Mouse (Mus musculus): ENCODE measurements around the gene Ssh3. TPM values are rescaled to one million over a fixed set of nuclear protein-coding genes. Genes with fewer than 3 reads are reported as not detected.
"Not testable (repeated sequence)": the region's sequence is repeated elsewhere in the genome, so short reads cannot be mapped to it uniquely, and the experiment has no call there.

Ssh3 gene
- polyA plus RNA-seq, 1 experiment from 2014 or later = 2.1 TPM

DNA sequence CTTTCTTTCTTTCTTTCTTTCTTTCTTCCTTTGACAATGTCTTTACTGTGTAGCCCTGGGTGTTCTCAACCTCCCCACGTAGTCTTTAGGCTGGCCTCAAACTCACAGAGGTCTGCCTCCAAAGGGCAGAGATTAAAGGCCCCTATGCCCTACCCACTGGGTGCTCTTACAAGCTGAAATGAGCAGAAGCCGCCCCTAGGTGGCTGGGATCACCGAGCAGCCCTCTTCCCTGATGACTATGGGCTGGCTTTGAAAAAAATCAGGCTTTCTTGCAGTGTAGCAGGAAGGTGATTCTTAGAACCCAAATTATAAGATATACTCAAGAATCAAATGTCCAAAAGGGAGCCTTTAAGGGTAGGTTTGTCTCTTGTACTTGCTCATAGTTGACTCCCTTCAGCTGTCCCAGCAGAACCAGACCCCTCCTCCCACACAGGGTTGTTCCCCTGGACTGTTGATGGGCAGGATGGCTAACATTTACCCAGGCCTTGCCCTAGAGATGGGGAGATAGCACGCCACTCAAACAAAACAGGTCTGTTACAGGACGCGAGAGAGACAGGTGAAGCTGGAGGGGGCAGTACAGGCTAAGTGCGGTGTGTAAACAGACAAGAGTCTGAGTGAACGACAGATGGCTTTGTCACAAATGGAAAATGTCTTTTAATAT, 7.8 kb downstream of the Ssh3 start:
- ATAC-seq (ENCODE audit: low read depth) = peak; percentile 65
- H3K9me3 ChIP-seq (replicated peaks; ENCODE audit: control insufficient read depth, low read length) = no peaks in the 10 kb centered on the region
- H3K36me3 ChIP-seq (ENCODE audit: control insufficient read depth, insufficient read depth) = no peaks in the 10 kb centered on the region
- no peak overlapping the region for H3K9ac ChIP-seq (ENCODE audit: low read depth, low read length)
- H3K27ac ChIP-seq (ENCODE audit: low read length) = no peak overlapping the region
- no peaks in the 10 kb centered on the region for H3K27me3 ChIP-seq (ENCODE audit: control insufficient read depth, insufficient read depth, low read depth, low read length)
- H3K4me3 ChIP-seq (ENCODE audit: low read depth, low read length) = no peak overlapping the region
- no peak overlapping the region for H3K4me2 ChIP-seq (ENCODE audit: low read depth, low read length)
- WGBS (ENCODE audit: insufficient replicate concordance) = 53% methylated on average over 8 of the region's 8 CpGs
- H3K4me1 ChIP-seq (ENCODE audit: control insufficient read depth, low read depth, low read length) = peaks cover 11% of the 10 kb centered on the region

DNA sequence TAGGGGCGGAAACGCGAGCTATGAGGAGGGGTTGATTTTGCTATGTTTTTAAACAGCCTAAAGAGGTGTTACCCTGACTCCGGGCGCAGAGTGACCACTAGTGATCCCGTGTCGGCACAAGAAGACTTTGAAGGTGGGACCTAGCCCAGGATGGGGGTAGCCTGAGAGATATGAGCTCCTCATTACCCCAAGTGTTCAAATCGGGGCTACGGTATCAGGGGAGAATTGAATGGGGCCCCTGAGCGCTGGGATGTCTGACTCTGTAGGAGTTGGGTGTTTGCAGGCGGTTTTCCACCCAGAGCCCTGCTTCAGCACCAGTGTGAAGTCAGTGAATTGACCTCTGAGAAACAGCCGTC, 11.1 kb downstream of the Ssh3 start:
- H3K4me3 ChIP-seq (ENCODE audit: low read depth, low read length) = peak overlapping the region; percentile 68
- peaks cover 11% of the 10 kb centered on the region for H3K4me1 ChIP-seq (ENCODE audit: control insufficient read depth, low read depth, low read length)
- 40% methylated on average over 12 of the region's 12 CpGs for WGBS (ENCODE audit: insufficient replicate concordance)
- no peaks in the 10 kb centered on the region for H3K9me3 ChIP-seq (replicated peaks; ENCODE audit: control insufficient read depth, low read length)
- no peak for ATAC-seq (ENCODE audit: low read depth)
- H3K4me2 ChIP-seq (ENCODE audit: low read depth, low read length) = peak overlapping the region; percentile 96
- no peak overlapping the region for H3K27ac ChIP-seq (ENCODE audit: low read length)
- H3K9ac ChIP-seq (ENCODE audit: low read depth, low read length) = peak overlapping the region; percentile 32
- no peaks in the 10 kb centered on the region for H3K36me3 ChIP-seq (ENCODE audit: control insufficient read depth, insufficient read depth)
- no peaks in the 10 kb centered on the region for H3K27me3 ChIP-seq (ENCODE audit: control insufficient read depth, insufficient read depth, low read depth, low read length)

DNA sequence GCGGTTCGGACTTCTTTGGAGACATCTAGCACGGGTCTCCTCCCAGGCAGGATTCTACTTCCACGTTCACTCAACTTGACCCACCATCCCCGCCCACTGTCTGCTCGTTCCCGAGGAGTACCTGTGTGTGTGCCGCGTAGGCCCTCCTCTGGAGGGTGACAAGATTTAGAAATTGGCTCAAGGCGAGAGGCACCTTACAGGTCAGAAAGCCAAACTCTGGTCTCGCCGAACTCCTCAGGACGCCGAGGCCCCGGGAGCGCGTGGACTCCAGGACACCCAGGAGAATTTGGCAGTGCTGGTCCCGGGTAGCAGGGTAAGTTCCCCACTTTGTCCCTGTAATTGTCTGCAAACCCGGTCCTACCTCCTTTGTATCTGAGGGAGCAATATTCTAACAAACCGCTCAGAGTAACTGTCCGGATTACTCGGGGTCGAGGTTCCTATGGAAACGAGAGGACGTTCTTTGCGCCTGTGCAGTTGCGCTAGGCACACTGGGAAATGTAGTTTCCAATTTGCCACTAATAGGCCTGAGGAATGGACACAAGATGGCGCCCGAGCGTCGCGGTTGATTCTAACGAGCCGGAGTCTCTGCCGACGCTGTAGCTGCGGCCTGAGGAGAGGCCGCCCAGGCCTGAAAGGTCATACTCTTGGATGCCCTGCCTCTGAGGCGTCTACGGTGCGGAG, 11.6 kb downstream of the Ssh3 start:
- under 1% methylated on average over 41 of the region's 41 CpGs for WGBS (ENCODE audit: insufficient replicate concordance)
- H3K27me3 ChIP-seq (ENCODE audit: control insufficient read depth, insufficient read depth, low read depth, low read length) = no peaks in the 10 kb centered on the region
- peak; percentile 84 for ATAC-seq (ENCODE audit: low read depth)
- no peak overlapping the region for H3K27ac ChIP-seq (ENCODE audit: low read length)
- H3K4me2 ChIP-seq (ENCODE audit: low read depth, low read length) = peak overlapping the region; percentile 96
- H3K4me1 ChIP-seq (ENCODE audit: control insufficient read depth, low read depth, low read length) = peaks cover 11% of the 10 kb centered on the region
- no peaks in the 10 kb centered on the region for H3K36me3 ChIP-seq (ENCODE audit: control insufficient read depth, insufficient read depth)
- no peaks in the 10 kb centered on the region for H3K9me3 ChIP-seq (replicated peaks; ENCODE audit: control insufficient read depth, low read length)
- peak overlapping the region; percentile 68 for H3K4me3 ChIP-seq (ENCODE audit: low read depth, low read length)
- peak overlapping the region; percentile 61 for H3K9ac ChIP-seq (ENCODE audit: low read depth, low read length)

DNA sequence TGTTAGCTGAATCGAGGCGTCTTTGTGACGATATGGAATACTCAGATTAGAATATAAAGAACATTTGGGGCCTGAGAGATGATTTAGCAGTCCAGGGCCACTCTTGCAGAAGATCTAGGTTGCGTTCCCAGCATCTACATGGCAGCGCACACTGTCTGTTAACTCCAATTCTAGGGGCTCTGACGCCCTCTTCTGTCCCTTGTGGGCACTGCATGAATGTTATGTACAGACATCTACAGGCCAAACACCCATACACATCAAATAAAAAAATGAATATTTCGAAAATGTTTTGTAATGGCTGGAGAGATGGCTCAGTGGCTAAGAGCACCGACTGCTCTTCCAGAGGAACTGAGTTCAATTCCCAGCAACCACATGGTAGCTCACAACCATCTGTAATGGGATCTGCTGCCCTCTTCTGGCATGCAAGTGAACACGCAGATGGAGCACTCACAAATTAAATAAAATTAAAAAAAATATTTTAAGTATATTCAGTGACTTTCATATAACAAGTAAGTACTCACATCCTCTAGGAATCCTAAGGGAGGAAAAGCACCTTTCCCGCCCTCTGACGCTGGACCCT, 13.3 kb downstream of the Ssh3 start:
- Histone ChIP-seq H3K4me2 (ENCODE audit: low read depth, low read length) (no peak overlapping the region), H3K27ac (ENCODE audit: low read length) (no peak overlapping the region), H3K36me3 (ENCODE audit: control insufficient read depth, insufficient read depth) (no peaks in the 10 kb centered on the region), H3K4me3 (ENCODE audit: low read depth, low read length) (no peak overlapping the region), H3K4me1 (ENCODE audit: control insufficient read depth, low read depth, low read length) (peaks cover 11% of the 10 kb centered on the region), H3K27me3 (ENCODE audit: control insufficient read depth, insufficient read depth, low read depth, low read length) (no peaks in the 10 kb centered on the region), H3K9ac (ENCODE audit: low read depth, low read length) (no peak overlapping the region), H3K9me3 (replicated peaks; ENCODE audit: control insufficient read depth, low read length) (no peaks in the 10 kb centered on the region)
- ATAC-seq (ENCODE audit: low read depth) = no peak
- 69% methylated on average over 11 of the region's 11 CpGs for WGBS (ENCODE audit: insufficient replicate concordance)

DNA sequence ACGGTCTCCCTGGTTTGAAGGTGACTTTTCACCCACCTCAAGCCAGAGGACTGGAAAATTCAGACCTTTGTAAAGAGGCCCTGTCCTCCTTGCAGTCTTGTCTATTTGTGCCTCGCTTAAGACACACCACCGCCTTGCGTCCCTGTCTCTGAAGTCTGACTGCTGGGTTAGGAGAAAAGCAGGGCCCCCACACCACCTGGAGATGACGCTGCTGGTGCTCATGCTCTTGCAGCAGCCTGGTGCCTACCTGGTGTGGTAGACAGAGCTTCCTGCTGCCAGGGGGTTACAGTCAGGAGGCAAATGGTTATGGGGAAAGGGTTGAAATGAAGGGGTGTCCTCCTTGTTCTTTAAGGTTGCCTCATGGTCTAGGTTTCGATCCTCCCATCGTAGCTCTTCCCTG, 14.8 kb downstream of the Ssh3 start:
- Histone ChIP-seq H3K9me3 (replicated peaks; ENCODE audit: control insufficient read depth, low read length) (no peaks in the 10 kb centered on the region), H3K4me2 (ENCODE audit: low read depth, low read length) (no peak overlapping the region), H3K27me3 (ENCODE audit: control insufficient read depth, insufficient read depth, low read depth, low read length) (no peaks in the 10 kb centered on the region), H3K27ac (ENCODE audit: low read length) (no peak overlapping the region), H3K4me3 (ENCODE audit: low read depth, low read length) (no peak overlapping the region), H3K9ac (ENCODE audit: low read depth, low read length) (no peak overlapping the region), H3K36me3 (ENCODE audit: control insufficient read depth, insufficient read depth) (no peaks in the 10 kb centered on the region), H3K4me1 (ENCODE audit: control insufficient read depth, low read depth, low read length) (peaks cover 8% of the 10 kb centered on the region)
- ATAC-seq (ENCODE audit: low read depth) = no peak
- WGBS (ENCODE audit: insufficient replicate concordance) = 77% methylated on average over 7 of the region's 7 CpGs

DNA sequence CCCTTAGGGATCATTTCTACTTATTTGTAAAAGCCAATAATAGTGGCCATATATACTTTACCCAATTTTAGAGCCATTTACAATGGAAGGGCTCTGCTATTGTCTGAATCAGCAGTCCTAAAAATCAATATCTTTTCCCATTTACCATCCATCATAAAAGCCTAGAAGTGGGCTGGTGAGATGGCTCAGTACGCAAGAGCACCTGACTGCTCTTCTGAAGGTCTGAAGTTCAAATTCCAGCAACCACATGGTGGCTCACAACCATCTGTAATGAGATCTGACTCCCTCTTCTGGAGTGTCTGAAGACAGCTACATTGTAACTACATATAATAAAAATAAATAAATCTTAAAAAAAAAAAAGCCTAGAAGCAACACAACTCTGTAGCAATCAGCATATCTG, 20.3 kb downstream of the Ssh3 start:
- H3K27ac ChIP-seq (ENCODE audit: low read length); H3K4me2 ChIP-seq (ENCODE audit: low read depth, low read length); H3K9ac ChIP-seq (ENCODE audit: low read depth, low read length); ATAC-seq (ENCODE audit: low read depth); H3K4me1 ChIP-seq (ENCODE audit: control insufficient read depth, low read depth, low read length); H3K4me3 ChIP-seq (ENCODE audit: low read depth, low read length); H3K27me3 ChIP-seq (ENCODE audit: control insufficient read depth, insufficient read depth, low read depth, low read length); H3K9me3 ChIP-seq (replicated peaks; ENCODE audit: control insufficient read depth, low read length); H3K36me3 ChIP-seq (ENCODE audit: control insufficient read depth, insufficient read depth): not testable (repeated sequence)
- 58% methylated on average over 1 of the region's 1 CpGs for WGBS (ENCODE audit: insufficient replicate concordance)

DNA sequence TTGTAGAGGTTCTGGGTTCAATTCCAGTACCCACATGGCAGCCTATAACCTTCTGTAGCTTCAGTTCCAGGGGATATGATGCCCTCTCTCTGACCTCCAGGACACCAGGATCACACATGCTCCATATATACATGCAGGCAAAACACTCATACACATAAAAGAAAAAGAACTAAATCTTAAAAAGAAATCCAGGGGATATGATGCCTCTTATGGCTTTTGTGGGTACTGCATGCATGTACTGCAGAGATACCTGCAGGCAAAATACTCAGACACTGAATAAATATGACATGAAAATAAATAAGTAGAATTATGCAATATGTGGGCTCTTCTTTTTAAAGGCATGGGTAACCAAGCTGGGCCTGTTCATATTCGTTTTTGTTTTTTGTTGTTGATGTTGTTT, 22.0 kb downstream of the Ssh3 start:
- Histone ChIP-seq H3K36me3 (ENCODE audit: control insufficient read depth, insufficient read depth) (no peaks in the 10 kb centered on the region), H3K9ac (ENCODE audit: low read depth, low read length) (no peak overlapping the region), H3K4me3 (ENCODE audit: low read depth, low read length) (no peak overlapping the region), H3K27ac (ENCODE audit: low read length) (no peak overlapping the region), H3K27me3 (ENCODE audit: control insufficient read depth, insufficient read depth, low read depth, low read length) (no peaks in the 10 kb centered on the region), H3K4me1 (ENCODE audit: control insufficient read depth, low read depth, low read length) (no peaks in the 10 kb centered on the region), H3K4me2 (ENCODE audit: low read depth, low read length) (no peak overlapping the region), H3K9me3 (replicated peaks; ENCODE audit: control insufficient read depth, low read length) (no peaks in the 10 kb centered on the region)
- ATAC-seq (ENCODE audit: low read depth) = no peak
- WGBS (ENCODE audit: insufficient replicate concordance) = 24% methylated on average over 1 of the region's 1 CpGs

DNA sequence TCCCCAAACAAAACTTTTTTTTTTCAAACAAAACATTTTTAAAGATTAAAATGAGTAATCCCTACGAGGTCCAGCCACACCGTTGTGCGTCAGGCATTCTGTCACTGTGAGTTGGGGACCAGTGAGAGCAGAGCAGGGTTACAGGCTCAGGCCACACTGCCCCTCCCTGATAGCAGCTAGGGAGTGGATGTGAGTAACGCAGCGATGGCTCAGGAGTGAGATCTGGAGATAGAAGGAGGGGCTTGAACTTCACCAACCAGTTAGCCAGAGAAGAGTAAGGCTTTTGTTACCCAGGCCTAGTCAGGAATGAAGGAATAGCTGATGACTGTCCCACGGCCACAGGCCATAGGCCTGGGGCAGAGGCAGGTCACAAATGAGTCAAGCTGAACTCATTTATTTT, 24.2 kb downstream of the Ssh3 start:
- Histone ChIP-seq H3K4me2 (ENCODE audit: low read depth, low read length) (no peak overlapping the region), H3K36me3 (ENCODE audit: control insufficient read depth, insufficient read depth) (no peaks in the 10 kb centered on the region), H3K4me3 (ENCODE audit: low read depth, low read length) (no peak overlapping the region), H3K27ac (ENCODE audit: low read length) (no peak overlapping the region), H3K4me1 (ENCODE audit: control insufficient read depth, low read depth, low read length) (no peaks in the 10 kb centered on the region), H3K27me3 (ENCODE audit: control insufficient read depth, insufficient read depth, low read depth, low read length) (no peaks in the 10 kb centered on the region), H3K9me3 (replicated peaks; ENCODE audit: control insufficient read depth, low read length) (no peaks in the 10 kb centered on the region), H3K9ac (ENCODE audit: low read depth, low read length) (no peak overlapping the region)
- no peak for ATAC-seq (ENCODE audit: low read depth)
- 64% methylated on average over 6 of the region's 6 CpGs for WGBS (ENCODE audit: insufficient replicate concordance)

DNA sequence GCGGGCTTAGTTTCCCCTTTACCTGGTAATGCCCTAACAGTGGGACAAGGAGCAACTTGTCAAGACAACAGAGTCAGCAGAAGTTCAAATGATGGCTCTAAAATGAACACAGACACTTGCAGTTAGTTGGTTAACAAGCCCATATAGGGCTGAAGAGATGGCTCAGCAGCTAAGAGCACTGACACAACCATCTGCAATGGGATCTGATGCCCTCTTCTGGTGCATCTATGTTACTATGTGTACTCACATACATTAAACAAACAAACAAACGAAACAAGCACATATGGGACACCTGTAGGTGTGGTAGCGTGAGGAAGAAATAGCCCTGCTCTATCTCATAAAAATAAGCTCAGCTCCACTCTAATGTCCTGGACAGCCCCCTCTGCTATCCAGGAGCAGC, 26.6 kb downstream of the Ssh3 start:
- H3K9me3 ChIP-seq (replicated peaks; ENCODE audit: control insufficient read depth, low read length) = no peaks in the 10 kb centered on the region
- H3K27me3 ChIP-seq (ENCODE audit: control insufficient read depth, insufficient read depth, low read depth, low read length) = no peaks in the 10 kb centered on the region
- no peaks in the 10 kb centered on the region for H3K4me1 ChIP-seq (ENCODE audit: control insufficient read depth, low read depth, low read length)
- no peaks in the 10 kb centered on the region for H3K36me3 ChIP-seq (ENCODE audit: control insufficient read depth, insufficient read depth)
- H3K27ac ChIP-seq (ENCODE audit: low read length) = no peak overlapping the region
- H3K4me2 ChIP-seq (ENCODE audit: low read depth, low read length) = no peak overlapping the region
- H3K9ac ChIP-seq (ENCODE audit: low read depth, low read length) = no peak overlapping the region
- no peak overlapping the region for H3K4me3 ChIP-seq (ENCODE audit: low read depth, low read length)
- ATAC-seq (ENCODE audit: low read depth) = no peak
- 43% methylated on average over 3 of the region's 3 CpGs for WGBS (ENCODE audit: insufficient replicate concordance)
